Mouse (Mus musculus): ENCODE measurements around the gene Tecta. TPM values are rescaled to one million over a fixed set of nuclear protein-coding genes. Genes with fewer than 3 reads are reported as not detected.
A peak's percentile ranks its signal among the peaks of the same experiment; 100 is the strongest.

Gene Tecta
- 0.10 and 0.19 TPM in 2 replicates for polyA plus RNA-seq (2015; fragmentation: Nextera tagmentation; extraction: Ambion mirVana)

- H3K4me1 ChIP-seq (ENCODE audit: insufficient read depth, low read length) = peaks cover 7% of the 10 kb centered on the region
- 74% methylated on average over 6 of the region's 6 CpGs for WGBS
Measured at GRCm38 (mm10) chr9:42399829-42400228, at the start of gene Tecta. Tecta (minus strand) TSS chr9:42399929.

GRCm38 (mm10) chr9:42449043-42449442, 49.3 kb upstream of the Tecta start:
- Histone ChIP-seq H3K36me3 (ENCODE audit: insufficient read depth, low read length) (peaks cover 47% of the 10 kb centered on the region), H3K9ac (replicated peaks; ENCODE audit: low read length) (no peak overlapping the region), H3K27ac (ENCODE audit: low read length) (no peak overlapping the region), H3K4me1 (ENCODE audit: insufficient read depth, low read length) (no peaks in the 10 kb centered on the region), H3K27me3 (ENCODE audit: insufficient read depth, low read length) (no peaks in the 10 kb centered on the region), H3K4me2 (replicated peaks; ENCODE audit: low read depth, low read length) (no peak overlapping the region), H3K4me3 (ENCODE audit: low read length) (no peak overlapping the region), H3K9me3 (ENCODE audit: low read length) (no peaks in the 10 kb centered on the region)
- ATAC-seq (ENCODE audit: low FRiP score, low TSS enrichment) = no peak
- 93% methylated on average over 6 of the region's 6 CpGs for WGBS

More at GRCm38 (mm10) chr9:42399829-42400228, at the start of gene Tecta:
- Histone ChIP-seq H3K27me3 (ENCODE audit: insufficient read depth, low read length) (0 out of 2 replicates have a peak, but pooled peaks cover 8% of the 10 kb centered on the region), H3K9ac (replicated peaks; ENCODE audit: low read length) (no peak within 1 kb of the TSS), H3K4me2 (replicated peaks; ENCODE audit: low read depth, low read length) (no peak within 1 kb of the TSS), H3K27ac (ENCODE audit: low read length) (no peak within 1 kb of the TSS), H3K4me3 (ENCODE audit: low read length) (no peak within 1 kb of the TSS), H3K36me3 (ENCODE audit: insufficient read depth, low read length) (no peaks in the 10 kb centered on the region), H3K9me3 (ENCODE audit: low read length) (no peaks in the 10 kb centered on the region)
- ATAC-seq (ENCODE audit: low FRiP score, low TSS enrichment) = no peak

GRCm38 (mm10) chr9:42442100-42442499, 42.4 kb upstream of the Tecta start:
- H3K4me2 ChIP-seq (replicated peaks; ENCODE audit: low read depth, low read length) = no peak overlapping the region
- no peaks in the 10 kb centered on the region for H3K4me1 ChIP-seq (ENCODE audit: insufficient read depth, low read length)
- 84% methylated on average over 8 of the region's 8 CpGs for WGBS
- H3K9ac ChIP-seq (replicated peaks; ENCODE audit: low read length) = no peak overlapping the region
- peaks cover 47% of the 10 kb centered on the region for H3K36me3 ChIP-seq (ENCODE audit: insufficient read depth, low read length)
- no peaks in the 10 kb centered on the region for H3K27me3 ChIP-seq (ENCODE audit: insufficient read depth, low read length)
- no peaks in the 10 kb centered on the region for H3K9me3 ChIP-seq (ENCODE audit: low read length)
- ATAC-seq (ENCODE audit: low FRiP score, low TSS enrichment) = no peak
- no peak overlapping the region for H3K27ac ChIP-seq (ENCODE audit: low read length)
- no peak overlapping the region for H3K4me3 ChIP-seq (ENCODE audit: low read length)

GRCm38 (mm10) chr9:42441234-42441633, 41.5 kb upstream of the Tecta start:
- Histone ChIP-seq H3K4me3 (ENCODE audit: low read length) (no peak overlapping the region), H3K9me3 (ENCODE audit: low read length) (no peaks in the 10 kb centered on the region), H3K4me1 (ENCODE audit: insufficient read depth, low read length) (no peaks in the 10 kb centered on the region), H3K27me3 (ENCODE audit: insufficient read depth, low read length) (no peaks in the 10 kb centered on the region), H3K36me3 (ENCODE audit: insufficient read depth, low read length) (peaks cover 54% of the 10 kb centered on the region), H3K9ac (replicated peaks; ENCODE audit: low read length) (no peak overlapping the region), H3K27ac (ENCODE audit: low read length) (no peak overlapping the region), H3K4me2 (replicated peaks; ENCODE audit: low read depth, low read length) (no peak overlapping the region)
- 97% methylated on average over 2 of the region's 2 CpGs for WGBS
- no peak for ATAC-seq (ENCODE audit: low FRiP score, low TSS enrichment)

GRCm38 (mm10) chr9:42439446-42439845, 39.7 kb upstream of the Tecta start:
- H3K27me3 ChIP-seq (ENCODE audit: insufficient read depth, low read length) = no peaks in the 10 kb centered on the region
- H3K36me3 ChIP-seq (ENCODE audit: insufficient read depth, low read length) = peaks cover 50% of the 10 kb centered on the region
- WGBS = 67% methylated on average over 4 of the region's 4 CpGs
- H3K4me3 ChIP-seq (ENCODE audit: low read length) = no peak overlapping the region
- H3K9ac ChIP-seq (replicated peaks; ENCODE audit: low read length) = no peak overlapping the region
- H3K4me1 ChIP-seq (ENCODE audit: insufficient read depth, low read length) = no peaks in the 10 kb centered on the region
- H3K9me3 ChIP-seq (ENCODE audit: low read length) = no peaks in the 10 kb centered on the region
- ATAC-seq (ENCODE audit: low FRiP score, low TSS enrichment) = no peak
- H3K4me2 ChIP-seq (replicated peaks; ENCODE audit: low read depth, low read length) = no peak overlapping the region
- no peak overlapping the region for H3K27ac ChIP-seq (ENCODE audit: low read length)

GRCm38 (mm10) chr9:42432155-42432554, 32.4 kb upstream of the Tecta start:
- peaks cover 24% of the 10 kb centered on the region for H3K36me3 ChIP-seq (ENCODE audit: insufficient read depth, low read length)
- ATAC-seq (ENCODE audit: low FRiP score, low TSS enrichment) = no peak

GRCm38 (mm10) chr9:42431606-42432005, 31.9 kb upstream of the Tecta start:
- no peak overlapping the region for H3K4me3 ChIP-seq (ENCODE audit: low read length)
- ATAC-seq (ENCODE audit: low FRiP score, low TSS enrichment) = no peak
- H3K4me1 ChIP-seq (ENCODE audit: insufficient read depth, low read length) = peaks cover 2% of the 10 kb centered on the region; the same call in 1 of the 2 replicates
- peaks cover 19% of the 10 kb centered on the region for H3K36me3 ChIP-seq (ENCODE audit: insufficient read depth, low read length)
- H3K9me3 ChIP-seq (ENCODE audit: low read length) = no peaks in the 10 kb centered on the region
- H3K27ac ChIP-seq (ENCODE audit: low read length) = no peak overlapping the region
- no peak overlapping the region for H3K9ac ChIP-seq (replicated peaks; ENCODE audit: low read length)
- WGBS = 91% methylated on average over 2 of the region's 2 CpGs
- H3K27me3 ChIP-seq (ENCODE audit: insufficient read depth, low read length) = no peaks in the 10 kb centered on the region
- H3K4me2 ChIP-seq (replicated peaks; ENCODE audit: low read depth, low read length) = no peak overlapping the region

More at GRCm38 (mm10) chr9:42432155-42432554, 32.4 kb upstream of the Tecta start:
- Histone ChIP-seq H3K9ac (replicated peaks; ENCODE audit: low read length) (no peak overlapping the region), H3K4me3 (ENCODE audit: low read length) (no peak overlapping the region), H3K4me1 (ENCODE audit: insufficient read depth, low read length) (peaks cover 2% of the 10 kb centered on the region; the same call in 1 of the 2 replicates), H3K27ac (ENCODE audit: low read length) (no peak overlapping the region), H3K9me3 (ENCODE audit: low read length) (no peaks in the 10 kb centered on the region), H3K4me2 (replicated peaks; ENCODE audit: low read depth, low read length) (no peak overlapping the region), H3K27me3 (ENCODE audit: insufficient read depth, low read length) (no peaks in the 10 kb centered on the region)
- WGBS = 90% methylated on average over 2 of the region's 2 CpGs

GRCm38 (mm10) chr9:42428060-42428924, 28.6 kb upstream of the Tecta start:
- 0 out of 2 replicates have a peak, but pooled peaks have one; percentile 49 for ATAC-seq (ENCODE audit: low FRiP score, low TSS enrichment)
- H3K27me3 ChIP-seq (ENCODE audit: insufficient read depth, low read length) = no peaks in the 10 kb centered on the region
- WGBS = 58% methylated on average over 12 of the region's 12 CpGs
- H3K4me3 ChIP-seq (ENCODE audit: low read length) = no peak overlapping the region
- H3K4me2 ChIP-seq (replicated peaks; ENCODE audit: low read depth, low read length) = no peak overlapping the region
- H3K27ac ChIP-seq (ENCODE audit: low read length) = no peak overlapping the region
- no peak overlapping the region for H3K9ac ChIP-seq (replicated peaks; ENCODE audit: low read length)
- peaks cover 2% of the 10 kb centered on the region; the same call in 1 of the 2 replicates for H3K4me1 ChIP-seq (ENCODE audit: insufficient read depth, low read length)
- H3K9me3 ChIP-seq (ENCODE audit: low read length) = no peaks in the 10 kb centered on the region
- peaks cover 13% of the 10 kb centered on the region for H3K36me3 ChIP-seq (ENCODE audit: insufficient read depth, low read length)

- WGBS = 81% methylated on average over 10 of the region's 10 CpGs
- ATAC-seq (ENCODE audit: low FRiP score, low TSS enrichment) = no peak
- Histone ChIP-seq H3K4me1 (ENCODE audit: insufficient read depth, low read length) (peaks cover 2% of the 10 kb centered on the region; the same call in 1 of the 2 replicates), H3K4me3 (ENCODE audit: low read length) (no peak overlapping the region), H3K9me3 (ENCODE audit: low read length) (no peaks in the 10 kb centered on the region), H3K9ac (replicated peaks; ENCODE audit: low read length) (no peak overlapping the region), H3K4me2 (replicated peaks; ENCODE audit: low read depth, low read length) (no peak overlapping the region), H3K27ac (ENCODE audit: low read length) (no peak overlapping the region), H3K36me3 (ENCODE audit: insufficient read depth, low read length) (peaks cover 10% of the 10 kb centered on the region), H3K27me3 (ENCODE audit: insufficient read depth, low read length) (no peaks in the 10 kb centered on the region)
Measured at GRCm38 (mm10) chr9:42426661-42427358, 27.1 kb upstream of the Tecta start.

Measured in kidney, embryonic 16.5 days (tissue).